8 mouse cellular contexts compared by ENCODE assay signal in the genomic region with DNA sequence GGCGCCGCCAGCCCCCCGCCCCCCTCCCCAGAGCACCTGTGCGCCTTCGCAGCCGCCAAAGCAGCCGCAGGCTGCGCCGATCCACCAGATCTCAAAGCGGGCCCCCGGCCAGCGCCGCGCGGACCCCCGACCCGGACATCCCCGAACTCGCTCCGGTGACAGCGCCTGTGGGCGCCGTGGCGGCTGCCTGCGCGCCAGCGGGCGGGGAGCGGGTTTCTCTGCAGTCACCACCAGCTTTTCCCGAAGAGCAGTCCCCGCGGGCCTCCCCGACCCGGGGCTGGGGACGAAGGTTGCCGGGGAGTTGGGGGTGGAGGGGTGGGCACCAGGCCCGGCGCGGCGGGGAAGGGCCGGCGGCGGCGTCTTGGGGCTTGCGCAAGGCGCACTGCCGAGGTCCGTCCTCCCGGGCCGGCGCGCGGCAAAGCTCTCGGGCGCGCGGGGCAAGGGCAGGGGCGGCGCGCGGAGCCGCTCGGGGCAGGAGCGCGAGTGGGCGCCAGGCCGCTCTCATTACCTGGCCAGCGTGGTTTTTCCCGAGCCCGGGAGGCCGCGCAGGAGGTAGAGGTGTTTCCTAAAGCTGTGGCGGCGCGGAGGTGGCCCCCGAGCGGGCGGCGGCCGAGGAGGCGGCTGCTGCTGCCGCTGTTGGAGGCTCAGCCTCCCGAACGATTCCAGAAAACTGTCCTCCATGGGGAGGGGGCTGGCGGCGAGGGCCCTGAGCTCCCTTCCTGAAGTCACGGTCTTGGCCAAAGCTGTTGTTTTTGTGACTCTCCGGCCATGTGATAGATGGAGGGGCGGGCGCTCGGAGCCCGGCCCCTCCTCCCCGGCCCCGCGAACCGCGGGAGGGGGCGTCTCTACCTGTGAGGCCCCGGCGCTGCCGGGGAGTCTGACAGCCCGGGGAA. TPM values are rescaled to one million over a fixed set of nuclear protein-coding genes. Genes with fewer than 3 reads are reported as not detected.
DNase-seq lines count a peak whose midpoint lies in the region; ATAC-seq and TF ChIP-seq lines count a peak whose summit lies in the region.

No protein-coding gene starts in this region.

- no peaks in the 10 kb centered on the region for H3K27me3 ChIP-seq in Patski

- DNase-seq in Patski (ENCODE audit: low read depth, low spot score): no peak
- peak; percentile 77 to 78 for DNase-seq in cerebellum, postnatal 14 days
- peak; percentile 45 for DNase-seq in gastrocnemius, postnatal 10 days
- DNase-seq in induced T-regulatory cell, adult 2 months (ENCODE audit: low read depth): peak; percentile 85
- DNase-seq in left cerebral cortex, postnatal 25 days (ENCODE audit: low spot score in 2 of 2): peak; percentile 68 to 72
- DNase-seq in right cerebral cortex, postnatal 25 days: peak; percentile 78
- no peak for DNase-seq in c-Kit-positive CD71-positive TER-119-positive erythroid progenitor cells, embryonic 14.5 days (ENCODE audit: low spot score)

- CTCF ChIA-PET in Patski (lab: Charles Lee): interaction anchor here (1.0 kb wide), 1 partner anchor 29 kb away, joined by 3 read pairs; no protein-coding TSS in a partner anchor

- TF ChIP-seq CTCF in Patski (IDR thresholded peaks at IDR 0.05): no peak

- POLR2A ChIA-PET in Patski (lab: Charles Lee): interaction anchor here (0.5 to 1.0 kb wide), 2 partner anchors 29 to 41 kb away, joined by 3 read pairs; no protein-coding TSS in a partner anchor

- in situ Hi-C loops in Patski (cut with MboI; ENCODE audit: low pct_unique_long_range_greater_than_20kb): no loop called here

- intact Hi-C loops in left cerebral cortex, postnatal 25 days (cut with DNase I): no loop called here

- ATAC-seq in Patski: peak; percentile 75
- 0 out of 2 replicates have a peak, but pooled peaks have one; percentile 7 for ATAC-seq in megakaryocyte progenitor cell, adult 5-6 weeks (replicated peaks; ENCODE audit: poor library complexity)

RNA-seq across cellular contexts. Expression of a gene that starts 3.0 kb away (rescaled TPM):
- polyA plus RNA-seq in Patski (2021): 12.3 TPM
- 1 to 10 TPM; 1.8 to 2.9 TPM for total RNA-seq in gastrocnemius, postnatal 10 days (2021)
- total RNA-seq in left cerebral cortex, postnatal 25 days (2021): 10 to 100 TPM; 50.4 to 55.4 TPM
- 22.3 and 28.9 TPM in 2 replicates for total RNA-seq in megakaryocyte progenitor cell, adult 5-6 weeks (2015)
- 27.4 and 27.6 TPM in 2 replicates for total RNA-seq in megakaryocyte progenitor cell, adult 5-6 weeks (2017)

Comparison
In these comparisons a context has a peak if more than half of its experiments do, and no peak if none do; other contexts are left out.
1. DNase-seq: peak in cerebellum, postnatal 14 days (2 of 2), gastrocnemius, postnatal 10 days (single experiment), induced T-regulatory cell, adult 2 months (single experiment), left cerebral cortex, postnatal 25 days (2 of 2) and right cerebral cortex, postnatal 25 days (single experiment); none in Patski (single experiment) and c-Kit-positive CD71-positive TER-119-positive erythroid progenitor cells, embryonic 14.5 days (single experiment).
2. RNA of a gene that starts 3.0 kb away (total RNA-seq): 50.4 to 55.4 TPM in left cerebral cortex, postnatal 25 days and 22.3 to 28.9 TPM in megakaryocyte progenitor cell, adult 5-6 weeks; 1.8 to 2.9 TPM in gastrocnemius, postnatal 10 days; every median in the first group is over 4 times any median in the second.